Mouse (Mus musculus): Measurements from ENCODE around the gene Snx18. TPM values are rescaled to one million over a fixed set of nuclear protein-coding genes. Genes with fewer than 3 reads are reported as not detected.

The Snx18 gene
- polyA plus RNA-seq, 1 experiment = 11.1 TPM

DNA sequence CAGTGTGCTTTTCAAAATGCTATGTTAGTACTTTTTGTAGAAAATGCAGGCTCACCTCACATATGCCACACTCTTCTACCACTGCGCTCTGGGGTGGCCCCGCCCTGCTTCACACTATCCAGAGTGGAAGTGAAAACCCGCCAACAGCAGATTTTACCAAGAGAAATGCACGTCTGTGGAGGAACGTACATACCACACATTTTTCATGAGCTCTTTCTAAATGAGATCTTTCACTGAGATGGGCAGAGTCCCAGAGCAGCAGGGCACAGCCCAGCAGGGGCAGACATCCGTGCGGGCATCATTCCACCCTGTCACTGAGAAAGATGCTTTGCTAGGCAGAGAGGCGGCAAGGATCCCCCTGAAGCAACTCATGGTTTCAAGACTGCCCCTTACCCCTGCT lies 22.4 kb downstream of the Snx18 start:
- TF ChIP-seq POLR2A (IDR thresholded peaks at IDR 0.05; ENCODE audit: low read depth, low read length) (no peak), CTCF (IDR thresholded peaks at IDR 0.05; ENCODE audit: extremely low read depth, insufficient read length, insufficient replicate concordance, low read depth, low read length) (no peak)
- Histone ChIP-seq H3K36me3 (ENCODE audit: control insufficient read depth, insufficient read depth, low read length) (peaks cover 15% of the 10 kb centered on the region), H3K4me1 (ENCODE audit: control insufficient read depth, insufficient read depth, insufficient read length, low read length) (peaks cover 18% of the 10 kb centered on the region), H3K27ac (ENCODE audit: insufficient read depth, low read depth, low read length) (no peak overlapping the region), H3K27me3 (ENCODE audit: control insufficient read depth, insufficient read depth, low read length) (no peaks in the 10 kb centered on the region), H3K4me3 (ENCODE audit: low read depth, low read length) (no peak overlapping the region)
- 78% methylated on average over 8 of the region's 8 CpGs for WGBS

GRCm38 (mm10) chr13:113595219-113595618 lies 23.1 kb downstream of the Snx18 start:
- peaks cover 19% of the 10 kb centered on the region for H3K36me3 ChIP-seq (ENCODE audit: control insufficient read depth, insufficient read depth, low read length)
- WGBS = 84% methylated on average over 8 of the region's 8 CpGs
- no peak overlapping the region for H3K4me3 ChIP-seq (ENCODE audit: low read depth, low read length)
- H3K27me3 ChIP-seq (ENCODE audit: control insufficient read depth, insufficient read depth, low read length) = no peaks in the 10 kb centered on the region
- peaks cover 17% of the 10 kb centered on the region for H3K4me1 ChIP-seq (ENCODE audit: control insufficient read depth, insufficient read depth, insufficient read length, low read length)
- TF ChIP-seq CTCF (IDR thresholded peaks at IDR 0.05; ENCODE audit: extremely low read depth, insufficient read length, insufficient replicate concordance, low read depth, low read length) (no peak), POLR2A (IDR thresholded peaks at IDR 0.05; ENCODE audit: low read depth, low read length) (no peak)
- H3K27ac ChIP-seq (ENCODE audit: insufficient read depth, low read depth, low read length) = no peak overlapping the region

DNA sequence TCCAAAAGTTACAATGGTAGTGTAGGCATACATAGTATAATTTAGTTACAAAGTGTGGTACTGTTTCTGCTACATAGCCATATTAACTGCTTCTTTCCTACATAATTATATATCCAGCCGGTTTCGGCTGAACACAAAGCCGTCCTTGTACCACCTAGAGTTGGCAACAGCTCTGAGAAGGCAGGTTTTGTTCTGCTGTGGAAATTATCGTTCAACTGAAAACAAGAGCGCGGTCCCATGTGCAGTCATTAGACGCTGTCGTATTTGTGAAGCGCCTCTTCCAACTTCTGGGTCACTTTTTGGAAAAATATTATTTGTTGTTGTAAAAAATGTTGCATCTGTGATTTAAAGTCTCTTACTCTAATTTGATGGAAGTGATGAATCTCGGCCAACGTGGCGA lies 24.0 kb downstream of the Snx18 start:
- Histone ChIP-seq H3K27me3 (ENCODE audit: control insufficient read depth, insufficient read depth, low read length) (no peaks in the 10 kb centered on the region), H3K27ac (ENCODE audit: insufficient read depth, low read depth, low read length) (no peak overlapping the region), H3K36me3 (ENCODE audit: control insufficient read depth, insufficient read depth, low read length) (peaks cover 19% of the 10 kb centered on the region), H3K4me1 (ENCODE audit: control insufficient read depth, insufficient read depth, insufficient read length, low read length) (peaks cover 17% of the 10 kb centered on the region), H3K4me3 (ENCODE audit: low read depth, low read length) (no peak overlapping the region)
- TF ChIP-seq POLR2A (IDR thresholded peaks at IDR 0.05; ENCODE audit: low read depth, low read length) (no peak), CTCF (IDR thresholded peaks at IDR 0.05; ENCODE audit: extremely low read depth, insufficient read length, insufficient replicate concordance, low read depth, low read length) (no peak)
- WGBS = 95% methylated on average over 12 of the region's 12 CpGs

- H3K4me1 ChIP-seq (ENCODE audit: control insufficient read depth, insufficient read depth, insufficient read length, low read length) = peaks cover 17% of the 10 kb centered on the region
- no peak for TF ChIP-seq CTCF (IDR thresholded peaks at IDR 0.05; ENCODE audit: extremely low read depth, insufficient read length, insufficient replicate concordance, low read depth, low read length)
- TF ChIP-seq POLR2A (IDR thresholded peaks at IDR 0.05; ENCODE audit: low read depth, low read length) = no peak
- peaks cover 19% of the 10 kb centered on the region for H3K36me3 ChIP-seq (ENCODE audit: control insufficient read depth, insufficient read depth, low read length)
- H3K27ac ChIP-seq (ENCODE audit: insufficient read depth, low read depth, low read length) = no peak overlapping the region
- no peak overlapping the region for H3K4me3 ChIP-seq (ENCODE audit: low read depth, low read length)
- H3K27me3 ChIP-seq (ENCODE audit: control insufficient read depth, insufficient read depth, low read length) = no peaks in the 10 kb centered on the region
- 90% methylated on average over 17 of the region's 17 CpGs for WGBS
Measured at GRCm38 (mm10) chr13:113593711-113594110, 24.7 kb downstream of the Snx18 start.

- Histone ChIP-seq H3K4me1 (ENCODE audit: control insufficient read depth, insufficient read depth, insufficient read length, low read length) (peaks cover 13% of the 10 kb centered on the region), H3K4me3 (ENCODE audit: low read depth, low read length) (no peak overlapping the region), H3K27me3 (ENCODE audit: control insufficient read depth, insufficient read depth, low read length) (no peaks in the 10 kb centered on the region), H3K27ac (ENCODE audit: insufficient read depth, low read depth, low read length) (no peak overlapping the region), H3K36me3 (ENCODE audit: control insufficient read depth, insufficient read depth, low read length) (peaks cover 19% of the 10 kb centered on the region)
- TF ChIP-seq CTCF (IDR thresholded peaks at IDR 0.05; ENCODE audit: extremely low read depth, insufficient read length, insufficient replicate concordance, low read depth, low read length) (no peak), POLR2A (IDR thresholded peaks at IDR 0.05; ENCODE audit: low read depth, low read length) (no peak)
- 86% methylated on average over 13 of the region's 13 CpGs for WGBS
Measured at GRCm38 (mm10) chr13:113592703-113593200, 25.6 kb downstream of the Snx18 start.

- Histone ChIP-seq H3K4me3 (ENCODE audit: low read depth, low read length) (no peak overlapping the region), H3K27ac (ENCODE audit: insufficient read depth, low read depth, low read length) (peak overlapping the region; percentile 33; the same call in 1 of the 2 replicates), H3K4me1 (ENCODE audit: control insufficient read depth, insufficient read depth, insufficient read length, low read length) (peaks cover 3% of the 10 kb centered on the region), H3K36me3 (ENCODE audit: control insufficient read depth, insufficient read depth, low read length) (peaks cover 19% of the 10 kb centered on the region), H3K27me3 (ENCODE audit: control insufficient read depth, insufficient read depth, low read length) (no peaks in the 10 kb centered on the region)
- 77% methylated on average over 11 of the region's 11 CpGs for WGBS
- TF ChIP-seq CTCF (IDR thresholded peaks at IDR 0.05; ENCODE audit: extremely low read depth, insufficient read length, insufficient replicate concordance, low read depth, low read length) = no peak
- no peak for TF ChIP-seq POLR2A (IDR thresholded peaks at IDR 0.05; ENCODE audit: low read depth, low read length)
Measured at GRCm38 (mm10) chr13:113591336-113591735, 27.0 kb downstream of the Snx18 start.

DNA sequence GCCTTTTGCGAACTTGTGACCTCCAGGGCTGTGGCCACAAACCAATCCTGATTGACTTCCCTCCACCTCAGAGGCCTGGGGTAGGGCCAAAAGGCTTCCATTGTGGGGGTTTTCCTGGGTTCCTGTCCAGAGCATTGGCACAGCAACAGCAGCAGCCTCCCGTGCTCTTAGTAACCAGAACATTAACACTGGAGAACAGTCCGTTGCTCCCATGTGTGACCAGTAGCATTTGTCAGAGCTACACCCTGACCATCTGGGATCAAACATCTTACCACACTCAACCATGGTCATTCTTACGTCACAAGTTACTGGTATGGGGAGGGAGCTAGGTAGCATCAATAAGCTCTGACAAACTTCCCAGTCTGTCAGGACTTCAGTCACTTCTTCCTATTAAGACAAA lies 28.1 kb downstream of the Snx18 start:
- H3K36me3 ChIP-seq (ENCODE audit: control insufficient read depth, insufficient read depth, low read length) = peaks cover 19% of the 10 kb centered on the region
- WGBS = 86% methylated on average over 4 of the region's 4 CpGs
- TF ChIP-seq CTCF (IDR thresholded peaks at IDR 0.05; ENCODE audit: extremely low read depth, insufficient read length, insufficient replicate concordance, low read depth, low read length) (no peak), POLR2A (IDR thresholded peaks at IDR 0.05; ENCODE audit: low read depth, low read length) (no peak)

More for the DNA sequence above, 28.1 kb downstream of the Snx18 start:
- Histone ChIP-seq H3K27ac (ENCODE audit: insufficient read depth, low read depth, low read length) (no peak overlapping the region), H3K27me3 (ENCODE audit: control insufficient read depth, insufficient read depth, low read length) (no peaks in the 10 kb centered on the region), H3K4me1 (ENCODE audit: control insufficient read depth, insufficient read depth, insufficient read length, low read length) (no peaks in the 10 kb centered on the region; the same call in 1 of the 2 replicates), H3K4me3 (ENCODE audit: low read depth, low read length) (no peak overlapping the region)
